Mouse (Mus musculus) MEL (cell line): Measurements from ENCODE around the gene Slc12a1. TPM values are rescaled to one million over a fixed set of nuclear protein-coding genes. Genes with fewer than 3 reads are reported as not detected.

Source experiments
- DNase-seq: peaks from one replicate; pipeline ENCODE4 v3.0.0; 2011; ENCODE audit warnings: low read depth, low spot score
- H3K27ac ChIP-seq: 2 replicates; pipeline ENCODE4 v1.5.1; 2012; ENCODE audit warnings: low read depth, mild to moderate bottlenecking, control low read depth, low read length, moderate library complexity; ENCODE audit not compliant: control insufficient read depth
- H3K27me3 ChIP-seq, 2 experiments: fragments of 150-350 bp in 1 of 2; sonication (generic) in 1 of 2; 2 replicates each; pipeline ENCODE4 v1.6.1; 2012; ENCODE audit warnings: low read length in 2 of 2, mild to moderate bottlenecking in 2 of 2, improper control_type of control experiment in 1 of 2, moderate library complexity in 1 of 2; ENCODE audit not compliant: insufficient read depth in 2 of 2, control insufficient read depth in 1 of 2
- H3K36me3 ChIP-seq, 2 experiments: 2 replicates each; pipeline ENCODE4 v1.6.1; 2012 to 2014; ENCODE audit warnings: low read length in 2 of 2, improper control_type of control experiment in 1 of 2, inconsistent platforms in 1 of 2, mild to moderate bottlenecking in 1 of 2; ENCODE audit not compliant: insufficient read depth in 2 of 2, control insufficient read depth in 1 of 2
- H3K4me1 ChIP-seq, 2 experiments: fragments of 150-350 bp in 1 of 2; sonication (generic) in 1 of 2; 2 replicates each; pipeline ENCODE4 v1.6.1; 2012; ENCODE audit warnings: low read length in 2 of 2, improper control_type of control experiment in 1 of 2, mild to moderate bottlenecking in 1 of 2; ENCODE audit not compliant: insufficient read depth in 2 of 2, control insufficient read depth in 1 of 2
- H3K4me3 ChIP-seq, 2 experiments: fragments of 150-350 bp in 1 of 2; sonication (generic) in 1 of 2; 2 replicates each; pipeline ENCODE4 v1.5.1; 2012; ENCODE audit warnings: low read depth in 2 of 2, low read length in 2 of 2, mild to moderate bottlenecking in 2 of 2, moderate library complexity in 2 of 2, control low read depth in 1 of 2, improper control_type of control experiment in 1 of 2; ENCODE audit not compliant: control insufficient read depth in 1 of 2, insufficient read depth in 1 of 2
- H3K79me2 ChIP-seq: 2 replicates; pipeline ENCODE4 v1.6.1; 2012; ENCODE audit warnings: mild to moderate bottlenecking, low read length, moderate library complexity; ENCODE audit not compliant: control insufficient read depth, poor library complexity, insufficient read depth
- H3K9ac ChIP-seq: 2 replicates; pipeline ENCODE4 v1.6.1; 2012; ENCODE audit warnings: low read depth, mild to moderate bottlenecking, control low read depth, low read length, moderate library complexity; ENCODE audit not compliant: control insufficient read depth, poor library complexity, severe bottlenecking
- H3K9me3 ChIP-seq: fragments of 150-350 bp; sonication (generic); replicated peaks from 2 replicates; pipeline ENCODE4 v1.6.1; 2012; ENCODE audit warnings: mild to moderate bottlenecking, low read length, improper control_type of control experiment, moderate library complexity; ENCODE audit not compliant: insufficient read depth
- CHD2 ChIP-seq: IDR thresholded peaks from 2 replicates; pipeline ENCODE4 v1.6.1; 2011; ENCODE audit warnings: low read length, improper control_type of control experiment
- CTCF ChIP-seq, 3 experiments: IDR thresholded peaks in 2 of 3; conservative IDR thresholded peaks in 1 of 3; 2 replicates each; pipeline ENCODE4 v1.5.1; 2011 to 2012; ENCODE audit warnings: low read length in 3 of 3, low read depth in 2 of 3, mild to moderate bottlenecking in 2 of 3, improper control_type of control experiment in 1 of 3, inconsistent platforms in 1 of 3, mixed read lengths in 1 of 3, moderate library complexity in 1 of 3; ENCODE audit not compliant: control insufficient read depth in 1 of 3, insufficient read depth in 1 of 3, poor library complexity in 1 of 3, severe bottlenecking in 1 of 3
- ELF1 ChIP-seq: IDR thresholded peaks from 2 replicates; pipeline ENCODE4 v1.6.1; 2014; ENCODE audit warnings: low read depth, mild to moderate bottlenecking, inconsistent platforms, low read length, improper control_type of control experiment, moderate library complexity
- ETS1 ChIP-seq: IDR thresholded peaks from 2 replicates; pipeline ENCODE4 v1.6.1; 2012; ENCODE audit warnings: low read depth, mild to moderate bottlenecking, inconsistent platforms, low read length, improper control_type of control experiment, moderate library complexity
- GABPA ChIP-seq: IDR thresholded peaks from 2 replicates; pipeline ENCODE4 v1.6.1; 2012; ENCODE audit warnings: low read depth, mild to moderate bottlenecking, inconsistent platforms, low read length, improper control_type of control experiment, moderate library complexity
- GATA1 ChIP-seq: IDR thresholded peaks from 2 replicates; pipeline ENCODE4 v1.6.1; 2011; ENCODE audit warnings: low read depth, low read length, improper control_type of control experiment
- HCFC1 ChIP-seq: IDR thresholded peaks from 2 replicates; pipeline ENCODE4 v1.6.1; 2012; ENCODE audit warnings: low read depth, mild to moderate bottlenecking, inconsistent platforms, low read length, improper control_type of control experiment, moderate library complexity
- JUND ChIP-seq: IDR thresholded peaks from 2 replicates; pipeline ENCODE4 v1.6.1; 2011; ENCODE audit warnings: low read depth, mild to moderate bottlenecking, improper control_type of control experiment, low read length
- MAFK ChIP-seq: IDR thresholded peaks from 2 replicates; pipeline ENCODE4 v1.6.1; 2011; ENCODE audit warnings: low read depth, mild to moderate bottlenecking, low read length, improper control_type of control experiment, borderline replicate concordance
- MAZ ChIP-seq: IDR thresholded peaks from 2 replicates; pipeline ENCODE4 v1.6.1; 2012; ENCODE audit warnings: low read depth, mild to moderate bottlenecking, inconsistent platforms, low read length, improper control_type of control experiment
- MEF2A ChIP-seq: IDR thresholded peaks from 2 replicates; pipeline ENCODE4 v1.6.1; 2014; ENCODE audit warnings: low read depth, mild to moderate bottlenecking, inconsistent platforms, low read length, improper control_type of control experiment; ENCODE audit not compliant: poor library complexity, insufficient replicate concordance, severe bottlenecking; ENCODE audit errors: extremely low read depth
- MXI1 ChIP-seq: IDR thresholded peaks from 2 replicates; pipeline ENCODE4 v1.6.1; 2011; ENCODE audit warnings: mild to moderate bottlenecking, low read depth, low read length, improper control_type of control experiment
- MYB ChIP-seq: IDR thresholded peaks from 2 replicates; pipeline ENCODE4 v1.6.1; 2011; ENCODE audit warnings: mild to moderate bottlenecking, low read depth, low read length, improper control_type of control experiment
- MYC ChIP-seq: IDR thresholded peaks from 2 replicates; pipeline ENCODE4 v1.6.1; 2011; ENCODE audit warnings: low read depth, mild to moderate bottlenecking, low read length, improper control_type of control experiment, moderate library complexity
- NELFE ChIP-seq: IDR thresholded peaks from 2 replicates; pipeline ENCODE4 v1.6.1; 2011; ENCODE audit warnings: low read depth, low read length, improper control_type of control experiment
- NRF1 ChIP-seq: IDR thresholded peaks from 2 replicates; pipeline ENCODE4 v1.6.1; 2014; ENCODE audit warnings: low read depth, mild to moderate bottlenecking, inconsistent platforms, low read length, improper control_type of control experiment, moderate library complexity; ENCODE audit not compliant: poor library complexity, insufficient read depth, severe bottlenecking
- POLR2A ChIP-seq, 2 experiments: IDR thresholded peaks; 2 replicates each; pipeline ENCODE4 v1.6.1; 2011 to 2012; ENCODE audit warnings: low read length in 2 of 2, mild to moderate bottlenecking in 2 of 2, control low read depth in 1 of 2, improper control_type of control experiment in 1 of 2, low read depth in 1 of 2, moderate library complexity in 1 of 2; ENCODE audit not compliant: control insufficient read depth in 1 of 2, insufficient read depth in 1 of 2, poor library complexity in 1 of 2
- POLR2AphosphoS2 ChIP-seq: IDR thresholded peaks from 2 replicates; pipeline ENCODE4 v1.6.1; 2011; ENCODE audit warnings: low read length, improper control_type of control experiment
- POLR2AphosphoS5 ChIP-seq: IDR thresholded peaks from 2 replicates; pipeline ENCODE4 v1.6.1; 2012; ENCODE audit warnings: low read depth, borderline replicate concordance, mild to moderate bottlenecking, inconsistent platforms, low read length, moderate library complexity, mixed read lengths
- SIN3A ChIP-seq: IDR thresholded peaks from 2 replicates; pipeline ENCODE4 v1.6.1; 2012; ENCODE audit warnings: low read length, improper control_type of control experiment, inconsistent platforms
- SMC3 ChIP-seq: IDR thresholded peaks from 2 replicates; pipeline ENCODE4 v1.6.1; 2011; ENCODE audit warnings: low read depth, low read length, improper control_type of control experiment
- TBP ChIP-seq: IDR thresholded peaks from 2 replicates; pipeline ENCODE4 v1.8.0; 2011; ENCODE audit warnings: low read depth, low read length, improper control_type of control experiment
- UBTF ChIP-seq: IDR thresholded peaks from 2 replicates; pipeline ENCODE4 v1.6.1; 2012; ENCODE audit warnings: low read depth, mild to moderate bottlenecking, inconsistent platforms, low read length, improper control_type of control experiment, moderate library complexity, borderline replicate concordance; ENCODE audit not compliant: insufficient read depth
- USF2 ChIP-seq, 2 experiments: IDR thresholded peaks; 2 replicates each; pipeline ENCODE4 v1.6.1; 2011 to 2012; ENCODE audit warnings: improper control_type of control experiment in 2 of 2, low read length in 2 of 2, borderline replicate concordance in 1 of 2, inconsistent platforms in 1 of 2, low read depth in 1 of 2, mild to moderate bottlenecking in 1 of 2; ENCODE audit not compliant: insufficient read depth in 1 of 2
- ZC3H11A ChIP-seq: IDR thresholded peaks from 2 replicates; pipeline ENCODE4 v1.6.1; 2012; ENCODE audit warnings: low read depth, mild to moderate bottlenecking, inconsistent platforms, low read length, improper control_type of control experiment
- ZKSCAN1 ChIP-seq: IDR thresholded peaks from 2 replicates; pipeline ENCODE4 v1.6.1; 2012; ENCODE audit warnings: low read depth, mild to moderate bottlenecking, inconsistent platforms, low read length, improper control_type of control experiment, moderate library complexity
- ZMIZ1 ChIP-seq: IDR thresholded peaks from 2 replicates; pipeline ENCODE4 v1.6.1; 2012; ENCODE audit warnings: low read depth, mild to moderate bottlenecking, inconsistent platforms, low read length, improper control_type of control experiment, moderate library complexity
- ZNF384 ChIP-seq: IDR thresholded peaks from 2 replicates; pipeline ENCODE4 v1.6.1; 2012; ENCODE audit warnings: low read depth, mild to moderate bottlenecking, inconsistent platforms, low read length, improper control_type of control experiment
- polyA plus RNA-seq, 2 experiments: library from polyadenylated mRNA; stranded (reverse) in 1 of 2; unstranded in 1 of 2; fragments of >175 nt in 1 of 2; fragments of >200 nt in 1 of 2; gene quantifications; 2 replicates each; pipeline versions ENCODE4 v1.2.1 to v1.2.4; 2012; ENCODE audit warnings: low replicate concordance in 2 of 2, low read depth in 1 of 2; ENCODE audit not compliant: insufficient read length in 2 of 2, insufficient read depth in 1 of 2, missing spikeins in 1 of 2
- total RNA-seq: library from RNA; depleted of rRNA; stranded (reverse); fragments of 300-350 nt; gene quantifications from 2 replicates; pipeline ENCODE4 v1.2.3, GENCODE M21; 2012

Slc12a1 gene
- total and polyA plus RNA-seq, 3 experiments = not detected

DNA sequence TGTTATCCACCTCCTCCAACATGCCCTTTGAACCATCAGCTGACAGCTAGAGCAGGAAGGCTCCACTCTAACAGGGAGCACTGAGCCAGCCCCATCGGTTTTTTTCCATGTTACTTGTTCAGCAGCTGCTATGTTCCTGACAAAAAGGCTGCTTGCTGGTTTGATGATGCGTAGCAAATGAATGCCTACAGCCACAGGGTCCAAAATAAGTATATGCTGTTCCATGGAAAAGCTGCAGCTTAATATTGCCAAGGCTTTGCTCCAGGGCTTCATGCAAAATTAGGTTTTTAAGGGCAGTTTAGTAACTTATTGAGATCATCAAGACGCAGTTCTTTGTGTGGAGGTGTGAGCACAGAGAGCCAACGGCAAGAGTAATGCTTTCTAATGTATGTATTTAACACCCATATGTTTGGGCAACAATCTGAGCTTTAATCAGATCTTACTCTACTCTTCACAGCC lies 9.7 kb downstream of the Slc12a1 start:
- Histone ChIP-seq H3K36me3 (no peaks in the 10 kb centered on the region), H3K4me3 (no peak overlapping the region), H3K9ac (no peak overlapping the region), H3K27ac (no peak overlapping the region), H3K79me2 (no peaks in the 10 kb centered on the region), H3K9me3 (no peaks in the 10 kb centered on the region), H3K4me1 (no peaks in the 10 kb centered on the region), H3K27me3 (no peaks in the 10 kb centered on the region)
- no peak for DNase-seq
- TF ChIP-seq GABPA (no peak), CHD2 (no peak), MYC (no peak), MAFK (no peak), ZNF384 (no peak), USF2 (IDR thresholded peaks at IDR 0.05; ENCODE audit: borderline replicate concordance in 1 of 2, insufficient read depth in 1 of 2, low read depth in 1 of 2, low read length in 2 of 2) (no peak), HCFC1 (no peak), NELFE (no peak), JUND (no peak), POLR2A (IDR thresholded peaks at IDR 0.05; ENCODE audit: control insufficient read depth in 1 of 2, insufficient read depth in 1 of 2, low read depth in 1 of 2, low read length in 2 of 2, poor library complexity in 1 of 2) (no peak), TBP (no peak), ELF1 (no peak), SMC3 (no peak), UBTF (no peak), ZC3H11A (no peak), ZMIZ1 (no peak), MAZ (no peak), POLR2AphosphoS5 (no peak), POLR2AphosphoS2 (no peak), MYB (no peak)

DNA sequence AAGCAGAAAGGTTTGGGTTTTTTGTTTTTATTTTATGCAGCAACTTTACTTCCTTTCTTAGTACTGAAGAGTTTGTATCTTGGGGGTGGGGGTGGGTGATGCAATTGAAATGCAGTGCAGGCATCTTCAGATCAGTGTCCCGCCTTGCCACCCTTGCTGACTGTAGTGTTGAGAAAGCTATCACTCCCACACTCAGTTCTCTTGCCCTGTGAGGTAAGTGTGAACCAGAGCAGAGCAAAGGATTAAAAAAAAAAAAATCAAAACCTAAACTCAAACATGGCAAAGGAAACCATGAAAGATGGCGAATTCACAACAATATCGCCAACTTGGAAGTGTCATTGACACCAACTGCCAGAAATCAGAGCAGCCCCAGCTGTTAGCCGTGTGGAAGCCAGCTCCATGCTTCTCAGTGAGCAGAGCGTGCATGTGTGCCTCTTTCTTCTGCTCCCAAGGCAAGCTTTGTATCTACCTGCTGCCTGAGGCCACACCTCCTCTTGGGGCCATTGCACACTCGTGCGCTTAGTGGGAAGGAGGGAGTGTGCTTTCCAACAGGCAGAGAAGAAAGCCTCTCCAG lies 26.0 kb downstream of the Slc12a1 start:
- Histone ChIP-seq H3K27me3 (no peaks in the 10 kb centered on the region; a peak in 1 of 4 replicates), H3K9me3 (no peaks in the 10 kb centered on the region), H3K9ac (no peak overlapping the region), H3K79me2 (no peaks in the 10 kb centered on the region), H3K4me1 (no peaks in the 10 kb centered on the region), H3K27ac (no peak overlapping the region), H3K36me3 (no peaks in the 10 kb centered on the region), H3K4me3 (no peak overlapping the region)
- DNase-seq = no peak
- no peak for TF ChIP-seq CHD2
- no peak for TF ChIP-seq MAFK
- no peak for TF ChIP-seq MYC
- no peak for TF ChIP-seq MEF2A
- TF ChIP-seq MXI1 = no peak
- no peak for TF ChIP-seq CTCF (IDR thresholded peaks at IDR 0.05 in 2 of 3, conservative IDR thresholded peaks at IDR 0.05 in 1 of 3; ENCODE audit: control insufficient read depth in 1 of 3, insufficient read depth in 1 of 3, low read depth in 2 of 3, low read length in 3 of 3, poor library complexity in 1 of 3, severe bottlenecking in 1 of 3)
- no peak for TF ChIP-seq POLR2AphosphoS5
- no peak for TF ChIP-seq GATA1
- TF ChIP-seq MAZ = no peak
- TF ChIP-seq ZKSCAN1 = no peak
- TF ChIP-seq ETS1 = no peak
- no peak for TF ChIP-seq NRF1
- TF ChIP-seq SIN3A = no peak
